Mouse (Mus musculus): Measurements from ENCODE around the gene Hacl1.
"Not testable (repeated sequence)": the region's sequence is repeated elsewhere in the genome, so short reads cannot be mapped to it uniquely, and the experiment has no call there.

Hacl1 gene

GRCm38 (mm10) chr14:31644183-31644830 is 3.2 kb upstream of the Hacl1 start:
- no peak for DNase-seq (ENCODE audit: extremely low read depth, insufficient read length, low spot score)

GRCm38 (mm10) chr14:31641506-31642155 is 545 bp upstream of the Hacl1 start:
- no peak for DNase-seq (ENCODE audit: extremely low read depth, insufficient read length, low spot score)

- DNase-seq (ENCODE audit: extremely low read depth, insufficient read length, low spot score), result no peak
Measured at GRCm38 (mm10) chr14:31640346-31640889, 668 bp downstream of the Hacl1 start, which contains the start of gene Gm49387. Gene Gm49387, minus strand, starts transcription at chr14:31640878.

GRCm38 (mm10) chr14:31630677-31631076 is 10.4 kb downstream of the Hacl1 start:
- no peak for DNase-seq (ENCODE audit: extremely low read depth, insufficient read length, low spot score)

- DNase-seq (ENCODE audit: extremely low read depth, insufficient read length, low spot score), result no peak
Measured at GRCm38 (mm10) chr14:31622748-31623147, 18.3 kb downstream of the Hacl1 start.

- DNase-seq (ENCODE audit: extremely low read depth, insufficient read length, low spot score), result no peak
Measured at GRCm38 (mm10) chr14:31620591-31621223, 20.4 kb downstream of the Hacl1 start.

- no peak for DNase-seq (ENCODE audit: extremely low read depth, insufficient read length, low spot score)
Measured at GRCm38 (mm10) chr14:31617997-31618396, 23.1 kb downstream of the Hacl1 start.

GRCm38 (mm10) chr14:31617204-31617603 is 23.9 kb downstream of the Hacl1 start:
- no peak for DNase-seq (ENCODE audit: extremely low read depth, insufficient read length, low spot score)

GRCm38 (mm10) chr14:31613671-31614070 is 27.4 kb downstream of the Hacl1 start:
- DNase-seq (ENCODE audit: extremely low read depth, insufficient read length, low spot score), result peak; percentile 40

- DNase-seq (ENCODE audit: extremely low read depth, insufficient read length, low spot score), result no peak
Measured at GRCm38 (mm10) chr14:31611986-31612385, 29.1 kb downstream of the Hacl1 start.

GRCm38 (mm10) chr14:31605514-31605913 is 35.6 kb downstream of the Hacl1 start:
- DNase-seq (ENCODE audit: extremely low read depth, insufficient read length, low spot score), result no peak

- no peak for DNase-seq (ENCODE audit: extremely low read depth, insufficient read length, low spot score)
Measured at GRCm38 (mm10) chr14:31604916-31605315, 36.2 kb downstream of the Hacl1 start.

- not testable (repeated sequence) for DNase-seq (ENCODE audit: extremely low read depth, insufficient read length, low spot score)
Measured at GRCm38 (mm10) chr14:31602616-31602979, 38.5 kb downstream of the Hacl1 start.

GRCm38 (mm10) chr14:31601908-31602615 is 39.0 kb downstream of the Hacl1 start:
- DNase-seq (ENCODE audit: extremely low read depth, insufficient read length, low spot score), result no peak

GRCm38 (mm10) chr14:31597446-31597845 is 43.6 kb downstream of the Hacl1 start:
- no peak for DNase-seq (ENCODE audit: extremely low read depth, insufficient read length, low spot score)

- DNase-seq (ENCODE audit: extremely low read depth, insufficient read length, low spot score), result no peak
Measured at GRCm38 (mm10) chr14:31596408-31596807, 44.7 kb downstream of the Hacl1 start.

GRCm38 (mm10) chr14:31594693-31595092 is 46.4 kb downstream of the Hacl1 start:
- DNase-seq (ENCODE audit: extremely low read depth, insufficient read length, low spot score), result no peak

- DNase-seq (ENCODE audit: extremely low read depth, insufficient read length, low spot score), result no peak
Measured at GRCm38 (mm10) chr14:31593036-31593435, 48.0 kb downstream of the Hacl1 start.

- no peak for DNase-seq (ENCODE audit: extremely low read depth, insufficient read length, low spot score)
Measured at GRCm38 (mm10) chr14:31591243-31591642, 49.8 kb downstream of the Hacl1 start, which contains the start of gene Colq. Gene Colq, minus strand, starts transcription at chr14:31591343.

- DNase-seq (ENCODE audit: extremely low read depth, insufficient read length, low spot score), result no peak
Measured at GRCm38 (mm10) chr14:31586451-31586850, 54.6 kb downstream of the Hacl1 start.

- no peak for DNase-seq (ENCODE audit: extremely low read depth, insufficient read length, low spot score)
Measured at GRCm38 (mm10) chr14:31583082-31583481, 58.0 kb downstream of the Hacl1 start.
